Mouse (Mus musculus): ENCODE measurements around the gene Mbtps1.

Gene Mbtps1

DNA sequence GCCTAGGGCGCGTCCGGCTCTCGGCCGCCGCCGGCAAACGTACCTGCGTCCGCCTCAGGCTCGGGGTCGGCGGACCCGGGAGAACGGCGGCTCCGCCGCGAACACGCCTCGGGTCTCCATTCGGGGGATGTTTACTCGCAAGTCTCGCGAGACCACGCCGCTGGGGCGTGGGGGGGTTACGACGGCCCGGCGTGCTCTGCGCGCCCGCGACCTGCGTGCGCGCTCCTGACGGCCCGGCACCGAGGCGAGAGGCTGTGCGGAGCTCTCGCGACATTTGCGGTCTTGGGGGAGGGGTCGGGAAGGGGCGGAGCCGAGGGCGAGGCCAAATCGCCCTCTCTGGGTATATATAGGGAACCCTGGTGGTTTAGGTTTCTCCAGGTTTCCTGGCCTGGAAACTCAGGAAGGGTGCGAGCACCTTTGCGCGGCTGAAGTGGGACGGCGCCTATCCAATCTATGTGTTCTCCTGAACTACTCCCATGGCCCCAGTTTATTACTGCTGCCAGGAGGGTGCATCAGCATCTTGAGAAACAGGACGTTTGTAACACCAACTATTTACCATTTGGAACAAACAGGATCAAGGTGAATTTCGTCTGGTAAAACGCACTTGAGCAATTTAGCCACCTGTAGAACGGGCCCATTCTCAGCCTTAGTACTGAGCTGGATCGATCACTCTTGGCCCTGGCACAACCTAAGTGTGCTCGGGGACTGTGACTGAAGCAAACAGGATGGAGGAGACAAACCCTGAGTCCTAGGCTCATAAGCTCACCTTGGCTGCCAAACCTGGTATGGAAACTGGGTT is at the start of gene Mbtps1:
Gene Mbtps1, minus strand, starts transcription at position 133 of the 799 bp plus-strand sequence.
- DNase-seq (ENCODE audit: low spot score) = peak; percentile 99

DNA sequence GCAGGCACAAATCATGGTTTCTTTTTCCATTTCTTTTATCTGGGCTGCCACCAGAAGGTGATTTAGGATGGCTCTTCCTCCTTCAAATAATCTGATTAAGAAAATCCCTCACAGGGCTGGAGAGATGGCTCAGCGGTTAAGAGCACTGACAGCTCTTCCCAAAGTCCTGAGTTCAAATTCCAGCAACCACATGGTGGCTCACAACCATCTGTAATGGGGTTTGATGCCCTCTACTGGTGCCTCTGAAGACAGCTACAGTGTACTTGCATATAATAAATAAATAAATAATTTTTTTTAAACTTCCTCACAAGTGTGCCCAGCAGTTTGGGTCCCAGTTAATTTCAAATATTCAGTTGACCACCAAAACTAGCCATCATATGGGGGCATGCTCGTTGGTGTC is 47.7 kb upstream of the Mbtps1 start:
- DNase-seq (ENCODE audit: low spot score) = no peak

DNA sequence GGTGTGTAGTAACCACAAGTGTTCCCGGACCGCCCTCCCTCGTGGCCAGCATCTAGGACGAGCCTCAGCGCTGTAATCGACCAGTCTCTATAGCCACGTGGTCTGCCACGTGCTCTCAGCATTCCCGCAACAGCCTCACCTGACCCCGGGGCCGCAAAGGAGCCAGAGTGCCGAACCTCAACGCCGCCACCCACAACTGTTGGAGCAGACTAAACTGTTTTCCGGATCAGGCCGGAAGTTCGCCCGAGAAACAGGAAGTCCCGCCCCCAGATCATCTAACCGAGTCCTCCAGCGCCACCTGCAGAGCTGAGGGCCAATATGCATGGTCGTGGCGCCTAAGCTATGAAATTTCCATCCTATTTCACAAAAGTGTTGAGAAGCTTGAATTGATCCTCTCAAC is 46.5 kb upstream of the Mbtps1 start, which contains the start of gene Taf1c:
Gene Taf1c, minus strand, starts transcription at position 227 of the 400 bp plus-strand sequence.
- peak; percentile 95 for DNase-seq (ENCODE audit: low spot score)

DNA sequence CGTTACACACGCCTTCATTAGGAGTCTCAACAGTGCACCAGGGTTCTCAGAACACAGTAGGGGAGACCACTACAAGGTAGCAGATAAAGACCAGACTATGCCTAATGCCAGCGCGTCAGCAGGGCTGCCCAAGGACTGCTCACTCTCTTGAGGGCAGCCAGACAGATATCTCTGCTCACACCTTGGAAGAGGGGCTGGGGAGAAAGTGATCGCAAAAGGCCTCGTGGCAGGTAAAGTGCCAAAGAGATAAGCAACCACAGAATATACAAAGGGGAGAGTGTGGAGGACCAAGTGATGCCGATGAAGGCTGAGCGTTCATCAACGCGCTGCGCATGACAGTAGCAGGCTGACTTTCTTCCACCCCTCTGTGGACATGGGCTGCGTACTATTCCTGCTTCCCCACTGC is 45.9 kb upstream of the Mbtps1 start:
- DNase-seq (ENCODE audit: low spot score) = no peak

DNA sequence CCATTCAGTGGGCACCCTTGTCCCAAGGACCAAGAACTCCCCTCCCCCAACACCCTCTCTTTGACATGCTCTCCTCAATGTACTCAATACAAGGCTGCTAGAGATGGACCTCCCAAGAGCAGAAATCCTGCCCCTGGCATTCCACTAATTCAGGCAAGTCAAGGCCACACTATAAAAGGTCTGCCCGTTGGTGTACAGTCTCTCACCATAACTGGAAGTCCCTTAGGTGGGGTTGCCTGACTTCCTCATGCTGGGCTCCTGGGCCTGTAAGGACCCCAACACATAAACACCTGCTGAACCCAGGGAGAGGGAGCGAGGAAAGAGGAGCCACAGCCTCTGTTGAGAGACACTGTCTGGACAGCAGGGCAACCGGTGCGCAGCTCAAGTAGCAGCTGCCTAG is 45.2 kb upstream of the Mbtps1 start:
- no peak for DNase-seq (ENCODE audit: low spot score)

DNA sequence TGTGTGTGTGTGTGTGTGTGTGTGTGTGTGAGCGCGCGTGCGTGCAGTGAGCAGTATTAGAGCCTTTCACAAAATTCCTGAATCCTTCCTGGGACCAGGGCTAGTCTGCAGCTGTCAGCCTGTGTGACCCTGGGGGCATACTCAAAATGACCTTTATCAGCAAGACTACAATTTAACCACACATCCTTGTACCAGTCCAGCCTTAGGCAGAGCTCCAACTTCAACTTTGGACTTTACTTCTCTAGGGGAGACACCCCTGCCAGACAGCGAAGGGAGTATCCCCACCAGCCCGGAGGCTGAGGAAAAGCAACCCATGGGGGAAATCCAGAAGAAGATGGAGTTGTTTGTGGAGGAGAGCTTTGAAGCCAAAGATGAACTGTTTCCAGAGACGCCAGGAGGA is 32.9 kb upstream of the Mbtps1 start:
- DNase-seq (ENCODE audit: low spot score) = no peak

DNA sequence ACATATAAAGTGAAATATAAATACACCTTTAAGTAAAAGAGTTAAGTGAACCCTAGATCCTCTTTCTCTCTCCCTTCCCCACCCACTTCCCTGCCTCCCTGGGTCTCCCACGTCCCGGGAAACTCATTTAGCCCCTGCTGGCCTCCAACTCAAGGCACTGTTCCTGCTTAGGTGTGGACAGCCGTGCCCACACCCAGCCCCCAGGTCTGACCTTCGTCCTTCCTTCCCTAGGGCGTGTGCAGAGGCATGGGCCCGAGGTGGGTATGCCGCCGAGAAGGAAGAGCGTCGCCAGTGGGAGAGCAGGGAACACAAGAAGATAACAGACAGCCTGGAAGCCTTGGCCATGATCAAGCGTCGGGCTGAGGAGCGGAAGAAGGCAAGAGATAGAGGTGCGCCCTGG is 31.8 kb upstream of the Mbtps1 start:
- no peak for DNase-seq (ENCODE audit: low spot score)

DNA sequence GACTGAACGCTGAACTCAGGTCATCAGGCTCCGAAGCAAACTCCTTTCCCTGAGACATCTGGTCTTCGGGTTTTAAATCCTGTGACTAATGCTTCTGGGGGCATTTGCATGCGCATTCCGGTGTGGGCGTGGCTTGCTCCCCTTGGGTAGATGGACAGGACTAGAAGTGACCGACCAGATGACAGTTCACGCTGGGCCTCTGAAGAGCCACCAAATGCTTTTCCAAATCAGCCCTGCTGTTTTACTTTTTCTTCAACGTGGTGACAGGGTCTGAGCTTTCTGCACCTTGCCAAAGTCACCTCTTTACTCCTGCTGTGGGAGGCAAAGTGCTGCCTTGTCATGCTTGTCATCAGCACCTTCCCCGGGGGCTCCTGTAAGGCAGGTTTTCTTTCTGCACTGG is 30.3 kb upstream of the Mbtps1 start:
- no peak for DNase-seq (ENCODE audit: low spot score)

DNA sequence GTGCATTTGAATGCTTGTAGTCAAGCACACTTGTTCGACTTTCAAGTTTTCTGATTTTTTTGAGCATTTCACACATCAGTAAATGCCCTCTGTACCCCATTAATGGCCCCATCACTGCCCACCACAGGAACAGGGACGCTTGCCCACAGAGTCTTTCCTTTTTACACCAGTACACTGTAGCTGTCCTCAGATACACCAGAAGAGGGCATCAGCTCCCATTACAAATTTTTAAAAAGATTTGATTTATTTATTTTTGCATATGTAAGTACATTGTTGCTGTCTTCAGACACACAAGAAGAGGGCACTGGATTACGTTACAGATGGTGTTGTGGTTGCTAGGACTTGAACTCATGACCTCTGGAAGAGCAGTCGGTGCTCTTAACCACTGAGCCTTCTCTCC is 29.8 kb upstream of the Mbtps1 start:
- no peak for DNase-seq (ENCODE audit: low spot score)

DNA sequence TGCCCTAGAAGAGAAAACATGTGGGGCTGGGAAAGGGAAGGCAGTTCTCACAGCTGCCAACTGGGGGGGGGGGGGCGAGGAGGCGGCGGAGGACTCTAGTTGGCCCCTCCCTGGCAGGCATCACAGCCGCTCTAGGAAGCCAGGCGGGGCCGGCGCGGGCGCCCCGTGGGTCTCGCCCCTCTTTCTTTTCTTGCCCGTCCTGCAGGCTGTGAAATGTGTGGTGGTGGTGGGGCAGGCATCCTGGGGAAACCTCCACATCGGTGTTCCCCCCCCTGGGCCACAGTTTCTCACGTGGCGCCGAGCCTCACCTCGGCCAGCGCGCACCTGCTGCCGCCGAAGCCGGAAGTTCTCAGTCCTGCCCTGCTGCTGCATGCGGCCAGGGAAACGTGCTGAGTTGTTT is 27.4 kb upstream of the Mbtps1 start:
- no peak for DNase-seq (ENCODE audit: low spot score)

DNA sequence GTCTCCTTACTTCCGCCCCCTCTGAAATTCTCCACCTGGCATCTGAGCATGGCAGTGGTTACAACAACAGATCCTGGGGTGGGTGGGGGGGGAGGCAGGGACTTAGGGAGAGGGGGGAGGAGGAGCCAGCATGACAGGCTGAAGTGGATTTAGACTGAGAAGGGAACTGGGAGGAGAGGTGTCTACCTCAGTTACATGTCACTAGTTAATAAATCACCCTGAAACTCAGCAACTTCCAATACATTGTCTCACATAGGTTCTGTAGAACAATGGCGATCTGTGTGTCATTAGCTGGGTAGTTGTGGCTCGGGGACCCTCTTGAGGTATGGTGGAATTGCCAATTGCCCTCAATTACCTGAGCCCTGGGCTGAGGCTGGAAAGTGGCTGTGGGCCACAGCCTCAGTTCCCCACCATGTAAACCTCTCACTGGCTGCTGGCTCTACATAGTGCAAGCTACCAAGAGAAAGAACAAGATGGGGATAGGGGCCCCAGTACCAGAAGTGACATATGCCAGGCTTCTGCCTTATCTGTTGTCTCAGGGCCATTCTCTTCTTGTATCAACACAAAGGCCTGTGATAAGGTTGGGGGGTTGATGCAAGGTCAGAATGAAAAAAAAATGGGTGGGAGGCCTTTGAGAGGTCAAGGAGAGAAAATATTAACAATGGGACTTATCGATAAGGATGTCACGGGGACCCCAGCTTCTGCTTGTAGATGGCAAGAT is 22.1 kb upstream of the Mbtps1 start:
- no peak for DNase-seq (ENCODE audit: low spot score)

DNA sequence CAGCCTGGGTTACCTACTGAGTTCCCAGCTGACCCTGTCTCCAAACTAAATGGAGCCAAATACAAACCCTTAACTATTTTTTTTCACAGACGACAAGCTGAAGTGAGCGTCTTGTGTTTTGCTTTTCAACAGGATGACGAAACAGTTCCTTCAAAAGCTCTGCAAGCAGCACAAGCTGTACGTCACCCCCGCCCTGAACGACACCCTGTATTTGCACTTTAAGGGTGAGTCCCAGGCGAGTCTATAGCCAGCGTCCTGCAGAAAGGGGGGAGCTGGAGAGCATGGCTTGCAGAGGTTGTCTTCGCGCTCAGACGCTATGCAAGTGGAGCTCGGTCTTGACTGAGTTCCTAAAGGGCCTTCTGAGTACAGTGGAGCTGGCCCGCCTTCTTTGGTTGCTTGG is 20.6 kb upstream of the Mbtps1 start:
- DNase-seq (ENCODE audit: low spot score) = no peak

DNA sequence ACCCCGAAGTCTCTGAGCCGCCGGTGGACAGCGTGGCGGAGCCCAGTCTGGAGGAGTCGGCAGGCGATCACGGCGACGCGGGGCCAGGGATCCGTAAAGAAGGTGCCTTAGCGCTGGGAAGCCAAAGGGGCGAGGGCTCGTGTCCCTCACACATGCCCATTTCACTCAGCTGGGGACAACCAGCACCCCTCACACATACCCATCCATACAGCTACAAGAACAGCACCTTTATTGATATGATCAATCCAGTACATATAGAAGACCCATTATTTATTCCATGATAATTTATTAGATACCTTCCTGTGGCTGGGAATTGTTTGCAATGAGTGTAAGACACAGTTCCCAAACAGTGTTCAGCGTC is 16.8 kb upstream of the Mbtps1 start:
- DNase-seq (ENCODE audit: low spot score) = no peak

DNA sequence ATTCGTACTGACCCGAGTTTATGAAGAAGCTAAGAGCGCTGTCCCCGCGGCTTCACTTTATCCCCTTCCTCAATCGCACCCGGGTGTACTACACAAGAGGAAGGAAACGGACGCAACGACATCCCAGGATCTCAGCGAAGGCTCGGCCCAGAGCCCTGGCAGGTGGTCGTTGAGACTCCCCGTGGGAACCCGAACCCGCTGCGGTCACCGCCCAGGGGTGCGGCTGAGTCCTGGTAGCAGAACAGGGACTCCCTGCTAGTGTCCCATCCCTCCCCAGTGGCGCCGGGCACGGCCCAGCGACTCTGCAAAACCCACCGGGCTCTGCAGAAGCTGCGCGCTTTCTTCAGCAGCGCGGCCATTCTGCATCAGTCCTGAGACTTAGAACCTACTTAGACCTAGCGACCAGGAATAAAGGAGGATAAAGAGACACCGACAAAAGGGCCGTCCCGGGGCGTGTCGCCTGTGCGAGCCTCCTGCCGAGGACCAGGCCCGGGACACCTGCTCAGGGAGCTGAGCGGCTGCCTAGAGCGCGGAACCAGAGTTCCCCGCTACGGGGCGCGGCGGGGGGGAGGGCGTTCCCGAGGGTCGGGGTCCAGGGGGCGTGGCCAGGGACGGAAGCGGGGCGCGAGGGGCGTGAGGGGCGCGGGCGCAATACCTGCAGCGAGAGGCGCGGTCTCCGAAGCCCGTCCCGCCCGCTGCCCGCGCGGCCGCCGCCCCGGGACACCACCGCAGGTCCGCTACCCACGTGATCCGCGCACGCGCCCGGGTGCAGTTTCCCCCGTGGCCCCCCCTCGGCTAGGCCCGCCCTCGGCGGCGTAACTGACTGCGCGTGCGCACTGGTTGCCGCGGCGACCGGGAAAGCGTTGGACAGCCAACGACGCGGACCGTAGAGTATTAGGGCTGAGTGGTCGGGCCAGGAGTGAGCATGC is 16.2 kb upstream of the Mbtps1 start, which contains the start of the genes Hsdl1 and Dnaaf1:
Gene Hsdl1, minus strand, starts transcription at position 747 of the 929 bp plus-strand sequence.
Gene Dnaaf1, plus strand, starts transcription at position 799 of the 929 bp plus-strand sequence.
- peak; percentile 99 for DNase-seq (ENCODE audit: low spot score)

DNA sequence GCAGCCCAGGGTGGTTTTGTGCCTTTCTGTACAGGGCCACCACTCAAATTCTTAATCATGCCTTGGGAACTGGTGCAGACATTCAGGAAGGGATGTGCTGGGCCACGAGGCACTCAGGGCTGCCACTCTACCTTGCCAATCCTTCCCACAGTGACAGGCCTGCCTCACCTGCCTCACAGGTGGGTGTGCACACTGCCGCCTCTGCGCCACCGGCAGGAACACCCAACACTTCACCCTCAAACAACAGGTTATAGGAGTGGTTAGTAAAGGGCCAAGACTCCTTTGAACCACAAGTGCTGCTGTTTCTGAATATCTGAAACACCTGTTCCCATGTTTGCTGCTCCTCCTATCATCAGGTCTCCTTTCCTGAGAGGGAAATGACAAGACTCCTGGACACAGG is 13.9 kb upstream of the Mbtps1 start:
- no peak for DNase-seq (ENCODE audit: low spot score)

DNA sequence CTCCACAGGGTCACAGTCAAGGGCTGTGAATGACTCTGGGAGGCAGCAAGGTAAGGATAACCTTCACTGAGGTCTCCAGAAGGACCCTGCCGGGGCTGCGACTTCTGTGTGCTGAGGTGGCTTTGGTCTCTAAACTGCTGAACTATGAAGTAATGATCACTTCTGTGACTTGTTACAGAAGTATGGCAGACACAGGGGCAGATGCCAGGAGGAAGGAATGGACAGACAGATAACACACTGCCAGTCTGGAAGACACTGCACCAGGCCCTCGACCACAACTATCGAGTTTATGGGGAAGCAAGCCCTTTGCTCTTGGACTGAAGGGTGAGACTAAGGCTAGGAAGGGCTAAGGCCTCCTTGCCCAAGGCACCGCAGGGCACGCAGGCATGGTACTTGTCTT is 12.6 kb upstream of the Mbtps1 start:
- DNase-seq (ENCODE audit: low spot score) = no peak

DNA sequence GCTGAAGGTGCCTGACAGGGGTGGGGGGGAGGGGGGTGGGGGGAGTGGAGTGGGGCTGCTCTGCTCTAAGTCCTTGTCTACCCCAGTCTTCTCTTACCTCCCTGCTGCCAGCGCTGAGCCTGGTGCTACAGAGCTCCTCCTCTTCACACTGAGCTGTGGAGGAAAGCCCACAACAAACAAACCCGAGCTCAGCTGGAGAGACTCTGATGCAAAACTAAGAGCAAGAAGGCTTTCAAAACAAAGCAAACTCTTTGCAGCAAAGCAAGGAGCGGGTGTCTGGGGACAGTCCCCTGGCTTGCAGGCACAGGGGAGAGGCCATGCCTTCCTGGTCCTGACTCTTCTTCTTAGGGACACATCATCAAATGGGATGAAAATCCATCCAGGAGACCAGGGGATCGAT is 11.3 kb upstream of the Mbtps1 start:
- DNase-seq (ENCODE audit: low spot score) = no peak

DNA sequence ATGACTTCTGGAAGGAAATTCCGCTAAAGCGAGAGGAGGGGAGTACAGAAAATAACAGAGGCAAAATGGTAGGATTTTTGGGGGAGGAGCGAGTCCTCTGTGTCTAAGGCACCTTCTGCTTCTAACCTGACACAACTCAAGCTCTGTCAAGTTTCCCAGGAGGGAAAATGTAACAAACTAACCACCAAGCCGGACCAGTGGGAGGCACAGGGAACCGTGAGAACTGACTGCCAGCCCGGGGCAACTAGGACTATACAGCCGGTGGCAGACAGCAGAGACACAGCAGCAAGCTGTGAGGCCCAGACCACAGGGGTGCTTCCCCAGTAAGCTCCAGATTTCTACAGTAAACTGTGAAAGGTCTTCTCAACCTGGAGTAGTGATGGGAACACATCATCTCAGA is 10.4 kb upstream of the Mbtps1 start:
- DNase-seq (ENCODE audit: low spot score) = no peak

DNA sequence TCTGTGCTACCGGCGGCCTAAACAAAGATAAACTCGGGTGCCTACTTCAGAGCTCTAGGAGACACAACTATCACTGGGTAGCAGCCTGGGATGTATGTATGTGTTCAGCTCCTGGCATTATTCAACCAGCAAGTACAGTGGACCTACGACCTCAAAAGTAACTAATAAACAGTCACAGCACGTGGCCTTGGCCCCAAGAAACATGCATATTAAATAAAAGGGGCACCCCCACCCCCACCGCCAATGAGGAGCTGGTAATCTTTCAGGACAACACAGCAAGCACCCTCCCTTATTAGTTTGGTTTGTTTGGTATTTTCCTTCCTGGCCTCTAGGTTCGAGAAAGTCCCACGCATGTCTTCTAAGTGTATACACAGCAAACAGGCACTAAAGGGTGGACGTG is 9.7 kb upstream of the Mbtps1 start:
- no peak for DNase-seq (ENCODE audit: low spot score)

DNA sequence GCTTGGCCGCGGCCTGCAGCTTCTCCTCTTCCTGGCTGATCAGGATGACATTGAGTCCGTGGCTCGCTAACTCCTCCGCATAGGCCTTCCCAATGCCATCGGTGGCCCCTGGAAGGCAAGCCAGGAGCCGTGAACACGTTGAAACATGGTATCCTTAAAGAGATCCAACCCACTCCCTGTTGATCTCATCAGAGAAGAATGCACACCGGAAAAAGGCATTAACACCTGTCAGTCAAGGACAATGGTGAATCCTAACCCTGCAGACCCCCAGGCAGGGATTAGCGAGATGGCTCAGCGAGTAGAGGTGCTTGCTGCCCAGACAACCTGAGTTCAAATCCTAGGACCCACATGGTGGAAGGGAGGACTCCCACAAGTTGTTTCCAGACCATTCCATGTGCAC is 7.8 kb upstream of the Mbtps1 start:
- DNase-seq (ENCODE audit: low spot score) = no peak

DNA sequence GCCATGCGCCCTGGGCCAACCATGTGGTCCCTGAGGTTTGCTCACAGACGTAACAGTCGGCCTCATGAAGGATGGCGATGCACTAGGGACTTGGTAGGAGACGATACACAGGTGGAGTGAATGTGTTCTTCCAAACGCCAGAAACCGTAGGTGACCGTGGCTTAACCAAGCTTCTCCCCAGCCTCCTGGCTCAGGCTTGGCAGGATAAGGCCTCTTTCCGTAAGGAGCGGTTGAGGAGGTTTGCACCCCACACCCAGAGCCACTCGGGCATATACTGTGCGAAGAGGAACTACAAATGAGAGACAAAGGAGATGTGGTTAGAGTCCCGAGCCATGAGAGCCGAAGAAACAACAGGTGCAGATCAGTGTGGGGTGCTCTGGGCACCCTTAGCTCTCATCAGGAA is 5.3 kb upstream of the Mbtps1 start:
- DNase-seq (ENCODE audit: low spot score) = no peak

DNA sequence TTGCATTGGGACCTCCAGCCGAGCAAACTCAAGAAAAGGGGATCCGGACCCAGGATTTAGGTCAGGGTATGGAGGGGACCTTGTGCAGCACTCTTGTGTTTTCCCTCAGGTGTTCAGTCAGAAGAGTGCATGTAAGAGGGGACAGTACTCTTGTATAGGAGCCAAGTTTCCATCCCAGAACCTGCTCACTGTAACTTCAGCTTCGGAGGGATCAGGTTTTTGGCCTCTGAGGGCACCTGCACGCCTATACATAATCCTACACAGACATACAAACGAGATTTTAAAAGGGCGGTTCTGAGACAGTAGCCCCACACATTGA is 826 bp upstream of the Mbtps1 start:
- no peak for DNase-seq (ENCODE audit: low spot score)

Measured in urinary bladder, postnatal 25 days (tissue).